Mouse (Mus musculus) bone marrow macrophage, adult 2 months (primary cell): Measurements from ENCODE around the gene Spata32. TPM values are rescaled to one million over a fixed set of nuclear protein-coding genes. Genes with fewer than 3 reads are reported as not detected.

Source experiments
- H3K27ac ChIP-seq: 2 replicates; pipeline ENCODE4 v1.5.1; 2012; ENCODE audit warnings: low read depth, low read length; ENCODE audit not compliant: insufficient read depth
- H3K4me1 ChIP-seq: 2 replicates; pipeline ENCODE4 v1.6.1; 2012; ENCODE audit warnings: low read length; ENCODE audit not compliant: control insufficient read depth, insufficient read depth
- H3K4me3 ChIP-seq: 2 replicates; pipeline ENCODE4 v1.5.1; 2012; ENCODE audit warnings: mild to moderate bottlenecking, low read length, moderate library complexity; ENCODE audit not compliant: insufficient read depth
- CTCF ChIP-seq: IDR thresholded peaks from 2 replicates; pipeline ENCODE4 v1.5.1; 2012; ENCODE audit warnings: low read depth, mild to moderate bottlenecking, low read length, moderate library complexity
- POLR2A ChIP-seq: IDR thresholded peaks from 2 replicates; pipeline ENCODE4 v1.6.1; 2012; ENCODE audit warnings: mild to moderate bottlenecking, low read depth, low read length, borderline replicate concordance
- polyA plus RNA-seq: library from polyadenylated mRNA; stranded (reverse); fragments of >200 nt; gene quantifications from 2 replicates; pipeline ENCODE4 v1.2.4, GENCODE M21; 2012; ENCODE audit not compliant: missing spikeins, insufficient read depth, insufficient read length

Gene Spata32
- polyA plus RNA-seq, 1 experiment, result not detected

GRCm38 (mm10) chr11:103161449-103161848 is 56.8 kb downstream of the Spata32 start:
- H3K27ac ChIP-seq, result no peak overlapping the region
- TF ChIP-seq POLR2A, result no peak
- no peak for TF ChIP-seq CTCF
- no peak overlapping the region for H3K4me3 ChIP-seq
- H3K4me1 ChIP-seq, result peaks cover 11% of the 10 kb centered on the region

DNA sequence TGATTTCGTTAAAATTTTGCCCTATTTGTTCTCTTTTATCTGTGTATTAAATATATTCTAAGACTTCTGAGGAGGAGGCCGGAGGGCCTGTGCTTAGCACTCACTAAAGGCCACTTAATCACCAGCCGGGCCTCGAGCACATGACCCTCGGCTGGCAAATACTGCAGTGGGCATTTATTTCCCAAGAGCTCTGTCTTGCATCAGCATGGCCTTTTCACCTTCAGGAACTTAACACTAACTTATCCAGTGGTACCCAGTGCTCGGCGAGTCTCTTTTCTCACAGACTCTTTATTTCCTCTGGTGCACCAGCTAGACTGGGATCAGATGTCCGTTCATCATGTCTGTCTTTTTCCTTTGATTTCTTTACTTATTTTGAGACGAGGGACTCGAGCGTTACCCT is 57.5 kb downstream of the Spata32 start:
- Histone ChIP-seq H3K4me1 (peaks cover 11% of the 10 kb centered on the region), H3K4me3 (no peak overlapping the region), H3K27ac (no peak overlapping the region)
- TF ChIP-seq POLR2A, result no peak
- TF ChIP-seq CTCF, result no peak

DNA sequence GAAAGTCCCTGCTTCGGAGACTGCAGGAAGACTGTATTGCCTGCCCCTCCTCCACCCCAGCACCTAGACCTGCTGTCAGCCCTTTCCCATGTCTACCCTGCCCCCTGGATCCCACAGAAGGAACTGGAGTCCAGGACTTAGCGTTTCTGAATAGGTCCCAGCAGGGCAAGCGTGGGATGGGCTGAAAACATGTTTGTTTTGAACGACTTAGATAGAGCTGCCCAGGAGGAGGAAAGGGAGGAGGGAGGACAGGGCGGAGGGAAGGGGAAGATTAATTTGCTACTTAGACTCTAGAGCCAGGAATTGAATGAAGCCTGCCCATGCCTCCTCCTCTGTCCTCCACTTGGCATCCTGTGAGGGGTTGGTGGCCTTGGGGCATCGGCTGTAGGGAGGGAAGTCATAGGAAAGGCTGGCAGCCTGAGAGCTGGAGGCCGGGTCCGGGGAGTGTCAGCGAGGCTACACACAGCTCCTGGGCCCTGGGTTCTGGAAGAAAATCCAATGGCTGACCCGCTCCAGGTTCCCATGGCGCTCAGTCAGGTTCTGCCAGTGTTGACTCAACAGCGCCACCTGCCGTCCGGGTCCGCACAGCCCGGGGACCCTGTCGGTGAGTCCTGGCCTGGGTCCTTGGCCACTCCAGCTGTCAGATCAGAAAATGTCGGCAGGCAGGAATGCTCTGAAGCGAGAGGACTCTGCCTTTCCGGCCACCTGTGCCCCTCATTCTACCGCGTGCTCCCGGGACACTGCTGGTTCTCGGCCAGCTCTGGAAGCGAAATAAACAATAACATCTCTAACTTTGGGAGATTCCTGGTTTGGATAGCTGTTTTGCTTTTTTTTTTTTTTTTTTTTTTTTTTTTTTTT is 59.4 kb downstream of the Spata32 start:
- peak overlapping the region; percentile 40 for H3K4me3 ChIP-seq
- TF ChIP-seq CTCF (peak; percentile 76), POLR2A (no peak)
- H3K27ac ChIP-seq, result no peak overlapping the region; the same call in 1 of the 2 replicates
- peaks cover 11% of the 10 kb centered on the region for H3K4me1 ChIP-seq

Other genes starting within 250 kb of the Spata32 start
- 69.2 and 82.6 TPM in 2 replicates for gene Nmt1, start 190.2 kb downstream of the Spata32 start, polyA plus RNA-seq
- 40.9 and 43.2 TPM in 2 replicates for gene Dcakd, start 190.1 kb downstream of the Spata32 start, polyA plus RNA-seq
- 1.7 and 2.3 TPM in 2 replicates for gene Plcd3, start 116.8 kb downstream of the Spata32 start, polyA plus RNA-seq
- 27.4 and 30.4 TPM in 2 replicates for gene Acbd4, start 116.8 kb downstream of the Spata32 start, polyA plus RNA-seq
- 43.7 and 44.3 TPM in 2 replicates for gene Hexim1, start 102.2 kb downstream of the Spata32 start, polyA plus RNA-seq
- gene Hexim2, start 86.0 kb downstream of the Spata32 start, polyA plus RNA-seq, result 3.1 and 3.6 TPM in 2 replicates
- 216 and 241 TPM in 2 replicates for gene Fmnl1, start 47.3 kb downstream of the Spata32 start, polyA plus RNA-seq
- gene 1700023F06Rik, start 9.9 kb downstream of the Spata32 start, polyA plus RNA-seq, result not detected in 2 replicates
- 17.9 and 18.7 TPM in 2 replicates for gene Map3k14, start 49.0 kb upstream of the Spata32 start, polyA plus RNA-seq
- gene Arhgap27, start 145.3 kb upstream of the Spata32 start, polyA plus RNA-seq, result 23.8 and 24.6 TPM in 2 replicates
- gene Plekhm1, start 194.3 kb upstream of the Spata32 start, polyA plus RNA-seq, result 65.5 and 75.0 TPM in 2 replicates